Mouse (Mus musculus) MEL (cell line): ENCODE measurements at regions not wholly inside any gene's neighbourhood (a gene's known extent, or its start where the extent isn't known, plus 50 kb on each side); places are given as distances from the start of the nearest gene placed in this dataset.

Source experiments
- CTCF ChIP-seq, 3 experiments: IDR thresholded peaks in 2 of 3; conservative IDR thresholded peaks in 1 of 3; 2 replicates each; pipeline ENCODE4 v1.5.1; 2011 to 2012; ENCODE audit warnings: low read length in 3 of 3, low read depth in 2 of 3, mild to moderate bottlenecking in 2 of 3, improper control_type of control experiment in 1 of 3, inconsistent platforms in 1 of 3, mixed read lengths in 1 of 3, moderate library complexity in 1 of 3; ENCODE audit not compliant: control insufficient read depth in 1 of 3, insufficient read depth in 1 of 3, poor library complexity in 1 of 3, severe bottlenecking in 1 of 3
- EP300 ChIP-seq, 2 experiments: IDR thresholded peaks; 2 replicates each; pipeline ENCODE4 v1.6.1; 2011; ENCODE audit warnings: improper control_type of control experiment in 2 of 2, low read length in 2 of 2, low read depth in 1 of 2, mild to moderate bottlenecking in 1 of 2
- MAX ChIP-seq: IDR thresholded peaks from 2 replicates; pipeline ENCODE4 v1.6.1; 2011; ENCODE audit warnings: low read length, improper control_type of control experiment
- NELFE ChIP-seq: IDR thresholded peaks from 2 replicates; pipeline ENCODE4 v1.6.1; 2011; ENCODE audit warnings: low read depth, low read length, improper control_type of control experiment
- NRF1 ChIP-seq: IDR thresholded peaks from 2 replicates; pipeline ENCODE4 v1.6.1; 2014; ENCODE audit warnings: low read depth, mild to moderate bottlenecking, inconsistent platforms, low read length, improper control_type of control experiment, moderate library complexity; ENCODE audit not compliant: poor library complexity, insufficient read depth, severe bottlenecking
- POLR2A ChIP-seq, 2 experiments: IDR thresholded peaks; 2 replicates each; pipeline ENCODE4 v1.6.1; 2011 to 2012; ENCODE audit warnings: low read length in 2 of 2, mild to moderate bottlenecking in 2 of 2, control low read depth in 1 of 2, improper control_type of control experiment in 1 of 2, low read depth in 1 of 2, moderate library complexity in 1 of 2; ENCODE audit not compliant: control insufficient read depth in 1 of 2, insufficient read depth in 1 of 2, poor library complexity in 1 of 2
- SIN3A ChIP-seq: IDR thresholded peaks from 2 replicates; pipeline ENCODE4 v1.6.1; 2012; ENCODE audit warnings: low read length, improper control_type of control experiment, inconsistent platforms
- TBP ChIP-seq: IDR thresholded peaks from 2 replicates; pipeline ENCODE4 v1.8.0; 2011; ENCODE audit warnings: low read depth, low read length, improper control_type of control experiment
- USF1 ChIP-seq: IDR thresholded peaks from 2 replicates; pipeline ENCODE4 v1.6.1; 2014; ENCODE audit warnings: low read depth, mild to moderate bottlenecking, inconsistent platforms, low read length, improper control_type of control experiment, moderate library complexity

DNA sequence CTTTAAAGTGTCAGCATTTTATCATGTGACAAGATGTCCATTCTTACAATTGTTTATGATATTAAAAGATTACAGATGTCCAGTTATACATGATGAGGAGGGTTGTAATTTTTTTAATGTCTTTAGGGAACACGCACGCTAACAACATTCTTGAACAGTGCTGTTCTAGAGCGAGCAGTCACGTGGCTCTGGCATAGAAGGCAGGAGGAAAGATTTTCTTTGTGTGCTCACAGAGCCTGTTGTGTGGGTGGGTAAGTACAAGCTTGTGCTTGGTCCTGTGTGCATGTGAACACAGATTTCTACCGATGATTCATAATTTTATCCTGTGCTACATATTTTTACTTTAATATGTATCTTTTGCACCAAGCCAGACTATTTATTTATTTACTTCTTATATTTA, 169.1 kb upstream of the Rreb1 start:
- TF ChIP-seq USF1 (no peak), NELFE (no peak), MAX (no peak), EP300 (IDR thresholded peaks at IDR 0.05; ENCODE audit: low read depth in 1 of 2, low read length in 2 of 2) (no peak), CTCF (IDR thresholded peaks at IDR 0.05 in 2 of 3, conservative IDR thresholded peaks at IDR 0.05 in 1 of 3; ENCODE audit: control insufficient read depth in 1 of 3, insufficient read depth in 1 of 3, low read depth in 2 of 3, low read length in 3 of 3, poor library complexity in 1 of 3, severe bottlenecking in 1 of 3) (no peak), POLR2A (IDR thresholded peaks at IDR 0.05; ENCODE audit: control insufficient read depth in 1 of 2, insufficient read depth in 1 of 2, low read depth in 1 of 2, low read length in 2 of 2, poor library complexity in 1 of 2) (no peak), NRF1 (no peak), SIN3A (no peak), TBP (no peak)
